8 mouse cellular contexts compared by ENCODE assay signal in the genomic region with DNA sequence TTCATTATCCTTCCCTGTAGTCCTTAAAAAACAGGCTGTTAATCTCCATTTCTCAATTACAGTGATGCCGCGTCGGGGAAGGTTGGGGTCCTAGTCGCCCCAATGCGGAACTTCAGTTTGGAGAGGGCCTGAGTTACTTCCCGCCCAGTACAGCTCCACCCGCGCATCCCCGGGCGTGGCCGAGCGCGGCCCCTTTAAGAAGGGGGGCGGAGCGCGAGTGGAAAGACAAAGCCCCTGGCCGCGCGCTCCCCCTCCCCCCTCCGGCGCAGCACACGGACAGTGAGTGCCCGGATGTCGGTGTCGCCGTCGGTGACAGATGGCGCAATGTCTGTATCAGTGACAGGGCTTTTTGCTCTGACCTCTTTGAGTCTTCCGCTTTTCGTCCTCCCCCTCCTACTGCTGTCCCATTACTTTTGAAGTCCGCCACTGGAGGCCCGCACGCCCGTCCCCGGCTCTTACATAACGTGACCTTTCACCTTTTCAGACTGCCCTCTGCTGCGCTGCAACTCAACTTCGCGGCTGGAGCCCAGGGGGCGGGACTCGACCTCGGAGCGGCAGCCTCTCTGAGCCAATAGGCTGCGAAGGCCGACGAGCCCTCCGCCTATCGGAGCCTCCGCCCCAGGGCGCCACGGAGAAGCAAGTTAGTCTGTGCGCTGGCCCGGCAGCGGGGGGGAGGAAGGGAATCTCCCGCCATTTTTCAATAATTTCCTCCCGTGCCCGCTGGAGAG. TPM values are rescaled to one million over a fixed set of nuclear protein-coding genes. Genes with fewer than 3 reads are reported as not detected.
DNase-seq lines count a peak whose midpoint lies in the region; ATAC-seq and TF ChIP-seq lines count a peak whose summit lies in the region.

A gene (plus strand): TSS at position 644 of the 728 bp plus-strand sequence.

- peak; percentile 91 for ATAC-seq in activated CD4-positive, CD25-positive, alpha-beta regulatory T cell, adult 4 months

- peak; percentile 99 for DNase-seq in gastrocnemius, adult 8-10 months (ENCODE audit: low spot score in 2 of 2)
- peak; percentile 81 for DNase-seq in hindlimb bud, embryonic 11.5 days (ENCODE audit: extremely low spot score, low read depth, low spot score)
- peak; percentile 94 to 99 for DNase-seq in left cerebral cortex, adult 8-10 months (ENCODE audit: low spot score in 2 of 2)
- peak; percentile 99 for DNase-seq in right cerebral cortex, postnatal 10 days (ENCODE audit: low spot score in 2 of 2)
- DNase-seq in urinary bladder, postnatal 25 days (ENCODE audit: low spot score): peak; percentile 94

- H3K27me3 ChIP-seq in megakaryocyte, embryonic 14.5 days (replicated peaks): no peaks in the 10 kb centered on the region

- H3K4me3 ChIP-seq in cortical plate, adult 2 months (ENCODE audit: insufficient read depth, low read length): peak within 1 kb of the TSS; percentile 37
- H3K4me3 ChIP-seq in megakaryocyte, embryonic 14.5 days (replicated peaks): peak within 1 kb of the TSS; percentile 97

- H3K36me3 ChIP-seq in megakaryocyte, embryonic 14.5 days (replicated peaks; ENCODE audit: low read length): peaks cover 24% of the 10 kb centered on the region

- peaks cover 8% of the 10 kb centered on the region; the same call in 1 of the 2 replicates for H3K4me1 ChIP-seq in cortical plate, adult 2 months (ENCODE audit: control insufficient read depth, insufficient read depth, low read length)
- peaks cover 66% of the 10 kb centered on the region for H3K4me1 ChIP-seq in megakaryocyte, embryonic 14.5 days

- H3K27ac ChIP-seq in cortical plate, adult 2 months (ENCODE audit: insufficient read depth, low read length): peak within 1 kb of the TSS; percentile 93

- TF ChIP-seq POLR2A in cortical plate, adult 2 months (IDR thresholded peaks at IDR 0.05; ENCODE audit: extremely low read depth, insufficient read depth, low read length): peak; percentile 48

- no peak for TF ChIP-seq CTCF in cortical plate, adult 2 months (IDR thresholded peaks at IDR 0.05; ENCODE audit: extremely low read depth, insufficient read depth, low read length)

- H3K9me3 ChIP-seq in megakaryocyte, embryonic 14.5 days: no peaks in the 10 kb centered on the region

RNA-seq across cellular contexts. Expression of the gene that starts here (rescaled TPM):
- polyA plus RNA-seq in activated CD4-positive, CD25-positive, alpha-beta regulatory T cell, adult 4 months (2017; shearing (Covaris generic)): 10 to 100 TPM; 20.8 to 23.9 TPM
- 58.4 and 61.7 TPM in 2 replicates for polyA plus RNA-seq in cortical plate, adult 2 months (2012; rRNA removed)
- total RNA-seq in gastrocnemius, adult 8-10 months (2022): 10 to 100 TPM; 34.2 to 36.5 (median 35.3) TPM
- total RNA-seq in left cerebral cortex, adult 8-10 months (2022): 10 to 100 TPM; 69.3 to 77.7 (median 73.6) TPM
- polyA plus RNA-seq in megakaryocyte, embryonic 14.5 days (2012; ENCODE audit: insufficient read depth, low replicate concordance): 8.4 and 12.3 TPM in 2 replicates

Comparison
In these comparisons a context has a peak if more than half of its experiments do, and no peak if none do; other contexts are left out.
1. Peak in every context shown above with its lines: DNase-seq, ATAC-seq, H3K4me3 ChIP-seq and H3K27ac ChIP-seq.